Mouse (Mus musculus): ENCODE results near the gene Atg4a.
A peak's percentile ranks its signal among the peaks of the same experiment; 100 is the strongest.

The Atg4a gene

DNA sequence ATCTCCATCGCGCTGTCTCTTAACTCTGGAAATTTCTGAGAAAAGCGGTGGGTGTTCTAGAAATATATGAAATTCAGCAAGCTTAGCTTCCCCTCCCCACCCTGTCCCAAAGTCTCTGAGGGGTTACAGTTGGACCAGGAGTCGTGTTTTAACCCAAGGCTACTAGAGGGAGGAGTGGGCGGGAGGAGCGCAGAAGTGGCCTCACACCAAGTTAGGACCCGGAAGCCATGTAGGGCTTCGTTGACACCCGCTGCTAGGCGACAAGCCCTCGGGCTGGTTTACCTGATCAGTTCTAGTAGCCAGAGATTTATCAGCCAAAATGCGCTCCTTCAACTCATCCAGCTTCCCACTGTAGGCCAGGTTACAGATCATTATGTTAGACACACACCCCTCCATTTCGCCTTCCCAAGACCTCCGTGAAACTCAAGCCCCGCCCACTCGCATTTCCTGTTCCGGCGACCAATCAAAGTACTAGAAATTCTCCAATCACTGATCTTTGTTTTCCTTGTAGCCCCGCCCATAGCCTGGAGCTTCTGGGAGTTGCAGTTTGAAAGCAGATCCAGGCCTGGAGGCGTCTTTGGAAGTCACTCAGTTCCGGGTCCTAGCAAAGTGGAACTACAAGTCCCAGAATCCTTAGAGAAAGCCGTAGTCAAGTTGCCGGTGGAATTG is at the start of gene Atg4a, which contains the start of gene Psmd10:
Gene Atg4a (plus strand): TSS at position 636 of the 669 bp plus-strand sequence.
Gene Psmd10 (minus strand): TSS at position 457 of the 669 bp plus-strand sequence.
- peak; percentile 90 for DNase-seq (ENCODE audit: low spot score)

DNA sequence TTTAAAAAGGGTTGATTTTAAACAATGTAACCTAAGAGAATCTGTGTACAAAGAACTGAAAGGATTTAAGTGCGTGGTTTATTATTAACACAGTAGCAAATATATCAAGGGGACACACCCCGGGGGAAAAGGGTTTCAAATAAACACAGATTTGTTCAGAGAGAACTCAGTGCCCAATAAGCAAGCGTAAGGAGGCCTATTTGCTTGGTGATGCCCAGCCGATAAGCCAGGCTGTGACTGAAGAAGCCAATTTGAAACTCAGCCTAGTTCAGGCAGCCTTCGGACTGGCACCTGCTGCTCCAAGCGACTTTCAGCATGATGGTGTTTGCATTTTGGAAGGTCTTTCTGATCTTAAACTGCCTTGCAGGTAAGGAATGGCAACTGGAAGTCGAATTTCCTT is 49.3 kb upstream of the Atg4a start, which contains the start of gene Vsig1:
Gene Vsig1 (plus strand): TSS at position 249 of the 400 bp plus-strand sequence.
- DNase-seq (ENCODE audit: low spot score) = no peak

DNA sequence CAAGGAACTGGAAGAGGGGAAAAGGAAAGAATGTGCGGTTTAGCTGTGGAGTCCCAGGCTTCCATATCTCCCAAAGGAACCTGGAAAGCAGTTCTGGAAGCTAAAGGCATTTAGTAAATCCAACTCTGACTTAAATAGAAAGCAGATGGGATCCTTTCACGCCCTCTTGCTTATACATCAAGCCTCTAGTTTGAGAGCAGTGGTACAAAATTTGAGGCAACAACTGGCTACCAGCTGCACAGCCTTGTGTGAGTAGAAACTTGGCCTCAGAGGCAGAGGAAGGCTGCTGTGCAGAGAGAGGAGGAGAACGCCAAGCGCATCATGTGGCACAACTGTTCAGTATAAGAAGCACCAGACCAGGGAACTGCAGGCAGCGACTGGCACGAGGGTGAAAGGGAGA is 35.4 kb upstream of the Atg4a start:
- DNase-seq (ENCODE audit: low spot score) = no peak

DNA sequence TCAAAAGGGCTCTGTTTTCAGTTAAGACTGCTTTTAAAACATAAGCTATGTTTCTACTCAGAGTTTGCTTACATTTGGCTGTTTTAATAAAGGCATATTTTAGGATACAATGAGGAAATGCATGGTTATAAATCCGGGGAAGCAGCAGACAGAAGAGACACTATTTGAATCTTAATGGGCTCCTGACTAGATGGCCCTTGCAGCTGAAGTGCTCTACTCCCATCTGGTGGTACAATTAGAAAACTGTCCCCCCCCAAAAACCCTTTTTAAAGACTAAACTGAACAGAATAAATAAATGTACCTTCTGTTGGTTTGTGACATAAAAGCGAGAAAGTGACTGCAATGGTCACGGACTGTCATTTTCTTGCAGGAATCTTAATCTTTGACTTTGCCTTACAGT is 24.6 kb upstream of the Atg4a start:
- DNase-seq (ENCODE audit: low spot score) = no peak

DNA sequence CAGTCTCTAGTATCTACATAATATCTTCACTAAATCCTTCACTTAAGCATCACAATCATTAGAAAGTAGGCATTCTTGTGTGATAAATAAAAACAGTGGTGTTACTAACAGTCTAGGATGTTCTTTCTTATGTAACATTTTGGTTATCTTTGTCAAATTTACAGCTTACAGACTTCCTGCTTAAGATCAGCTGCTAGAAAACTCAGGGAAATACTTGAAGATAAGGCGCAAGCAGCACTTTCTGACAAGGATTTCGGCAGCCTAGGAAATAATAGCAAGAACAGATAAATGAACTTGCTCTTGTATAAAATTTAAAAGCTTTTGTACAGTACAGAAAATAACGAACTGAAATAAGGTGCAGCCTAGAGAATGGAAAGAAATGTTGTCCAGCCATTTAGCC is 23.4 kb upstream of the Atg4a start:
- DNase-seq (ENCODE audit: low spot score) = no peak

DNA sequence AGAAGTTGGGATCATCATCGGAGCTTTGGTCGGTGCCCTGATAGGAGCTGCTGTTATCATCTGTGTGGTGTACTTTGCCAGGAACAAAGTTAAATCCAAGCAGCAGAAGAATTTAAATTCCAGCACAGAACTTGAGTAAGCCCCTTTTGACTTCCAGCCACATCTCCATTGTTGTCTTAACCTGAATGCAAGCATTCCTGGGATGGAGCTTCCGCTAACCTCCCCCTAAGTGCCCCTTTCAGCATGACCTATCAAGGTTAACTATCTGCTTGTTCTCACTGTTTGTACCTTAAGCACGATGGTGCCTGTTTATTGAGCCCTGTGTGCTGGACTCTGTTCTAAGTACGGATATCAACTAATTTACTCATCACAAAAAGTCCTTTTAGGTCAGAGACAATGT is 20.4 kb upstream of the Atg4a start:
- no peak for DNase-seq (ENCODE audit: low spot score)

DNA sequence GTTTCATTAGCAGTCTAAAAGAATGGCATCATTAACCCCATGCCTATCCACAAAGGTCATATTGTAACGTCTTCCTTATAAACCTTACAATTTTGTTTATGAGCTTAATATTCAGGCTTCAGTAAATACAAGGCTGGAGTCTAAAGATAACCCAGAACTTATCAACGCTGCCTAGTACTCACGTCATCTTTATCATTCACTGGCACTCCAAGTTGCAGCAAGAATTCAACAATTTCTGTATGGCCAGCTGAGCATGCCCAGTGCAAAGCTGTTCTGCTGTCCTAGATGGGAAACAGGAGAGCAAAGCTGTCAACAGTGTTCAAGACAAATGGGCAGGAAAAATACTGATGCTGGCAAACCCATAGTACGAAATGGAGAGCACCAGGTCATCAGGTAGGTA is 3.1 kb upstream of the Atg4a start:
- no peak for DNase-seq (ENCODE audit: low spot score)

DNA sequence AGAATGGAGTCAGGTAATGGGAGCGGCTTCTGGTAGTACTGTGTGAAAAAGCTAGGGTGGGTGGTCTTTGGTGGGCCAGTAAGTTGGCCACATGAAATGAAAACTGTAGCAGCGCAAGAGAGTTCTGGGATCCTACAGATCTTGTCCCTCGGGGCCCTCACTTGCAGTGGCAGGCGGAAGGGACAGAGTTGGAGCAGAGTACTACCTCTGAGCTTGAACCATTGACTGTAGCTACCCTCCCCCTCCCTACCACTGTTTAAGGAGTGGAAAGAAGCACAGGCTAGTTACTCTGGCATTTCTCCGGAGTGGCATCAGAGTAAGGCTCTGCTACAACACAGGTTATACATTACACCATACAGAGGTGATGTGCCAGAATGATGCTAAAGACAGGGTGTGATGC is 252 bp downstream of the Atg4a start:
- DNase-seq (ENCODE audit: low spot score) = no peak

DNA sequence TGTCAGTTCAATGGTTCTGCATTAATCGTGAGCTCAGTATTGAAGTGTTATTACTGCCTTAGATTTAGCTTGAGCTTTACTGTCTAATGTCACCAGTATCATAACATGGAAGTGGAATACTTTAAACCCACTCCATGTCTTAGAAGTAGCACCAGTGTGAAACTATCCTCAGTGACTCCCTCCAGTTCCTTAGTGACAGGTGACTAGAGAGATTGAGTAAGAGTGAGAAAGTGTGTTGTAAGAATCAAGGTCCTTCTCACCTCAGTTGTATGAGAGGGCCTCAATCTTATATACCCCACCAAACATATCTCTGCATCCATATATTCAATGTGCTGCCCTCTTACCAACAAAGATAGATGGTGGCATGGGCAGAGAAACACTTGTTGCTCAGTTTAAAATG is 22.2 kb downstream of the Atg4a start:
- DNase-seq (ENCODE audit: low spot score) = no peak

DNA sequence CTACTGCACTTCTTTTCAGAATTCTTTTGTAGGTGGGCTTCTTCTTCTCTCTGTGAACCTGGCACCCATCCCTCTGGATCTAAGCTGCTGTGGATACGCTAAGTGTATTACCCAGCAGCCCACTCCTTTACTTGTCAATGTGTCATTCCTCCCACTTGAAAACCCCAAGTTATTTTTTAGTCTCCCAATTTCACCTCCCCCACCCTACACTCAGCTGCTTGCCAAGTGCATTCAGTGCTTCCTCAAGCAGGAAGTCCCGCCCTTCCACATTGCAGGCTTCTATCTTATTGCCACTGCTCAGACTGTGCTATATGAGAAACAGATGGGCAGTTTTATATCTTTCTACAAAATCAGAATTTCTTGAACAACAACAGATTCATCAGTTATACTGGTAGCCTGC is 22.8 kb downstream of the Atg4a start:
- DNase-seq (ENCODE audit: low spot score) = no peak

DNA sequence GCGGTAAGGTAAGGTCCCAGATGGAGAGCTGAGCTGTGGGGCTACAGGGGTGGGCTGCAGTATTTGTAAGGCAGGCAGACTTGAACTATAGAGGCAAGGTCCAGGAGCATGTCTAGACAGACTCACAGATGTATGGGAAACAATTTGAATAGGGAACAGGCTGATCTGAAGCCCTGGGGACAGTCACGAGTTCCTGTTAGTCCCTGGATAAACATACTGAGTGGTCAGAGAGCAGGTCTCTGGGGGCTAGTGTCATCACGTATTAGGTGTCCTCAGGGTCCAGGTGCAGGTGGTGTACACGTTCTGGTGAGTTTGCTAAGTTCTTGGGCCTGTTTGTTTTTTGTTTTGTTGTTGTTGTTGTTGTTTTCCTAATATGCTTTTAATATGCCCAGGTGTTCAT is 23.5 kb downstream of the Atg4a start:
- no peak for DNase-seq (ENCODE audit: low spot score)

DNA sequence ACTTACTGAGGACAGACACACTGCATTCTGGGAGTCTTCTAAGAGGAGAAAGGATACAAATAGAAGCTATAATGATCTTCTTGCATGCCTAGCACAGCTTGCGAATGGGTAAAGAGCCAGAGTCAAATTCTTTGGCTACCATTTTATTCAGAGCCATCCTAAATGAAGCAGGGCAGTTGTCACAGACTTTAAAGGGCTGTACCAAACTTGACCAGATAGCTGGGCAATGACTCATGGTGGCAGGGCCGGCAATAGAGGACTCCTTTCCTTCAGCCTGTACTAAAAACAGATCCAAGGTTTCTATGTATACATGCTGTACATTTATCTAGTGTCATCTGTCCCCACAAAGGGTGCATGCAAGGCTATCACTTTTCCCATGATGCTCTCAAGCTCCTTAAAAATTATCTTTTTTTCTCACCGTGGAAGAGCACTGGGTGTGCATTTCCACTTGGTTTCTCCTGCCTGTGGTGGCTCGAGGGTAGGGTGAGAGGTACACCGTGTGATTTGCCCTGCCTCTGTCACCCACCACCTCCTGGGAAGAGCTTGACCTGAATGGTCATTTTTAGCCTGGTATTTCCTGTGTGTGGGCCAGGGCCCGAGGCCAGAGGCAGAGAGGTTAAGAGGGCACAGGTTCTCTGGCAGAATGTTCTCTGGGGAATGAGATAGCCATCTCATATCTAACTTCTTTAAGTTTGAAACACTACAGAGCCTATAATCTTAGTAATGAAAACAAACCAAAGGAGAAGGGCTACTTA is 26.7 kb downstream of the Atg4a start:
- DNase-seq (ENCODE audit: low spot score) = peak; percentile 19

DNA sequence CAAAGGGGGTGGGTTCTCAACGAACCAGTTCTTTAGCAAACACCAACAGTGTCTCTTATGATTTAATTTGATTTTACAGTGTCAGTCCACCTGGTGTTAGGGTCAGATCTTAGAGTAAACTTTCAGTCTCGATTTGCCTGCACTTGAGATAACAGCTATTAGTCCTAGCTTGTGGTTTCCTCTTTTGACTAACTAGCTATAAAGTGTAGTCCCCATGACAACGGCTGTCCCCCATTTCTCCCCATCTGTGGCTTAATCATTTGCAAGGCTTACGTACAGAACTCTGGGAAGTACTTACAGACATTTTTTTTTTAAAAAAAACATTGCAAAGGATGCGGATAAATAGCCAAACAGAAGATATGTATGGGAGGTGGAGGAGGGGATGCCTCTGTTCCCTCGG is 28.1 kb downstream of the Atg4a start:
- DNase-seq (ENCODE audit: low spot score) = no peak

DNA sequence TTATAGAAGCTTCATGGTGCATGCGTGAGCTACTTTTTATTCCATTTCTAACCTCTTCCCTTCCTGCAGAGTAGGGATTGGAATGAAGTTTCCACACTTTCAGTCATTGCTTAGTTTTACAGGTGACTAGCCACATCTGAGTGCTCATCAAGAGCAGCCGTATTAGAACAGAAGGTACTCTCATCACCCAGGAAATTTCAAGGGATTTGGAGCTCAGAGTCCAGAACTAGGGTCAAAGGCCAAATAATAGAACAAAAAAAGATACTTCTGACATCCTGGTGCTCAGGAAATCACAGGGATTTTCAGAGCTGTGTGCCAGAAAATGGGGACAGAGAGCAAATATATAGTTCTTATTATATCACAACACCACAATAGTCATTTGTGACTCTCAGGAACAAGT is 28.5 kb downstream of the Atg4a start:
- no peak for DNase-seq (ENCODE audit: low spot score)

DNA sequence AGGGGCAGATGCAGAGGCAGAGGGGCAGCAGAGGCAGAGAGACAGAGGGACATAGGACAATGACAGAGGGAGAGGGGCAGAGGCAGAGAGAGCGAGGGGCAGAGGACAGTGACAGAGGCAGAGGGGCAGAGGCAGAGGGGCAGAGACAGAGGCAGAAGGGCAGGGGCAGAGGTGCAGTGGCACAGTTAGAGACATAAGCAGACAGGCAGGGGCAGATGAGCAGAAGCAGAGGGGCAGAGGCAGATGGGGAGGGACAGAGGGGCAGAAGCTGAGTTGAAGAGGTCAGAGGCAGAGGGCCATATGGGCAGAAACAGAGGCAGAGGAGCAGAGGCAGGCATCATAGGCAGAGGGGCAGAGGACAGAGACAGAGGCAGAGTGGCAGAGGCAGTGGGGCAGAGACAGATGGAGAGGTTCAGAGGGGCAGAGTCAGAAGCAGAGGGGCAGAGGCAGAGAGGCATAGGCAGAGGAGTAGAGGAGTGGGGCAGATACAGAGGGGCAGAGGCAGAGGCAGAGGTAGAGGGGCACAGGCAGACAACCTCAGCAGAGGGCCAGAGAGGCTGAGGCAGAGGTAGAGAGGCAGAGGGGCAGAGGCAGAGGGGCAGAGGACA is 40.3 kb downstream of the Atg4a start:
- no peak for DNase-seq (ENCODE audit: low spot score)

DNA sequence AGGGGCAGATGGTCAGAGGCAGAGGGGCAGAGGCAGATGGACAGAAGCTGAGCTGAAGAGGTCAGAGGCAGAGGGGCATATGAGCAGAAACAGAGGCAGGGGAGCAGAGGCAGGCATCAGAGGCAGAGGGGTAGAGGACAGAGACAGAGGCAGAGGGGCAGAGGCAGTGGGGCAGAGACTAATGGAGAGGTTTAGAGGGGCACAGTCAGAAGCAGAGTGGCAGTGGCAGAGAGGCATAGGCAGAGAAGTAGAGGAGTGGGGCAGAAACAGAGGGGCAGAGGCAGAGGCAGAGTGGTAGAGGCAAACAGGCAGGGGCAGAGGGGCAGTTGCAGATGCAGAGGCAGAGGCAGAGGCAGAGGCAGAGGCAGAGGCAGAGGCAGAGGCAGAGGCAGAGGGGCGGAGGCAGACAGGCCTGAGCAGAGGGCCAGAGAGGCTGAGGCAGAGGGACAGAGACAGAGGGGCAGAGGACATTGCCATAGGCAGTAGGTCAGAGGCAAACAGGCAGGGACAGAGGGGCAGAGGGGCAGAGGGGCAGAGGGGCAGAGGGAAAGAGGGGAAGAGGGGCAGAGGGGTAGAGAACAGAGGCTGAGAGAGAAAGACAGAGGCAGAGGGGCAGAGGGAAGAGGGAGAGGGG is 41.3 kb downstream of the Atg4a start:
- no peak for DNase-seq (ENCODE audit: low spot score)

DNA sequence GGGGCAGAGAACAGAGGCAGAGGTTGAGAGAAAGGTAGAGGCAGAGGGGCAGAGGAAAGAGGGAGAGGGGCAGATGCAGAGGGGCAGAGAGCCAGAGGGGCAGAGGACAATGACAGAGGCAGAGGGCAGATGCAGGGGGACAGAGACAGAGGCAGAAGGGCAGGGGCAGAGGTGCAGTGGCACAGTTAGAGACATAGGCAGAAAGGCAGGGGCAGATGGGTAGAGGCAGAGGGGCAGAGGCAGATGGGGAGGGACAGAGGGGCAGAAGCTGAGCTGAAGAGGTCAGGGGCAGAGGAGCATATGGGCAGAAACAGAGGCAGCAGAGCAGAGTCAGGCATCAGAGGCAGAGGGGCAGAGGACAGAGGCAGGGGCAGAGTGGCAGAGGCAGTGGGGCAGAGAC is 42.2 kb downstream of the Atg4a start:
- no peak for DNase-seq (ENCODE audit: low spot score)

DNA sequence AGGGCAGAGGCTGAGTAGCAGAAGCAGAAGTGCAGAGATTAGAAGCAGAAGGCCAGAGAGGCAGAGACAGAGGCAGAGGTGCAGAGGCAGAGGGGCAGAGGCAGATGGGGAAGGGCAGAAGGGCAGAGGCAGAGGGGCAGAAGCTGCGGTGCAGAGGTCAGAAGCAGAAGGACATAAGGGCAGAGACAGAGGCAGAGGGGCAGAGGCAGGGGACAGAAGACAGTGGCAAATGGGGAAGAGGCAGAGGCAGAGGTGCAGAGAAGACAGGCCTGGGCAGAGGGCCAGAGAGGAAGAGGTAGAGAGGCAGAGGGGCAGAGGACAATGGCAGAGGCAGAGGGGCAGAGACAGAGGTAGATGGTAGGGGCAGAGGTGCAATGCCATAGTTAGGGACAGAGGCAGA is 193.0 kb downstream of the Atg4a start:
- DNase-seq (ENCODE audit: low spot score) = no peak

DNA sequence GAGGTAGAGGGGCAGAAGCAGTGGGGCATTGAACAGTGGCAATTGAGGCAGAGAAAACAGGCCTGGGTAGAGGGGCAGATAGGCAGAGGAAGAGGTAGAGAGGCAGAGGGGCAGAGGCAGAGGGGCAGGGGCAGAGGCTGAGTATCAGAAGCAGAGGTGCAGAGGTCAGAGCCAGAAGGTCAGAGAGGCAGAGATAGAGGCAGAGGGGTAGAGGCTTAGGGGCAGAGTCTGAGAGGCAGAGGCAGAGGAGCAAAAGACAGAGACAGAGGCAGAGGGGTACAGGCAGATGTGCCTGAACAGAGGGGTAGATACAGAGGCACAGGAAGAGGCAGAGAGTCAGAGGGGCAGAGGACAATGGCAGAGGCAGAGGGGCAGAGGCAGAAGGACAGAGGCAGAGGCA is 193.6 kb downstream of the Atg4a start:
- no peak for DNase-seq (ENCODE audit: low spot score)

DNA sequence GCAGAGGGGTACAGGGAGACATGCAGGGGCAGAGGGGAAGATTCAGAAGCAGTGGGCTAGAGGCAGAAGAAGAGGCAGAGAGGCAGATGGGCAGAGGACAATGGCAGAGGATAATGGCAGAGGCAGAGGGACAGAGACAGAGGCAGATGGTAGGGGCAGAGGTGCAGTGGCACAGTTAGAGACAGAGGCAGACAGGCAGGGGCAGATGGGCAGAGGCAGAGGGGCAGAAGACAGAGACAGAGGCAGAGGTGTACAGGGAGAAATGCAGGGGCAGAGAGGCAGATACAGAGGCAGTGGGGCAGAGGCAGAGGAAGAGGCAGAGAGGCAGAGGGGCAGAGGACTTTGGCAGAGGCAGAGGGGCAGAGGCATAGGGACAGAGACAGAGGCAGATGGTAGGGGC is 194.5 kb downstream of the Atg4a start:
- DNase-seq (ENCODE audit: low spot score) = no peak

DNA sequence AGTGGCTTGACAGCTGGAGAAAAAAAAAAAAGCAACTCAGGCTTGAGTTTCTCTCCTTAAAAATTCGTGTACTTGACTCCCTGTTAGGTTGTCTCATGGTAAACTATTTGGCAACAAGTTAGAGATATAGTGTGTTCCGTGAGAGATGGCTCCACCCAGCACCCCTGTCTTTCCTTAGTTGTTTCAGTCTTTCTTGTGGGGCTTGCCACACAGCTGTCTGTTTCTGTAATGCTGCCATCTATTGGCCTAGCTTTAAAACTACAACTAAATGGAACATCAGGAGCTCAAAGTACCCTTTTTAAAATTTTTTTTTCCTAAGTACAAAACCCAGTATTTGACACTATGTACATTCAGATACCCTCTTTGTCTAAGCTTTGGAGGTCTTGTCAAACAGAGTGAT is 200.0 kb downstream of the Atg4a start:
- peak; percentile 28 for DNase-seq (ENCODE audit: low spot score)

DNA sequence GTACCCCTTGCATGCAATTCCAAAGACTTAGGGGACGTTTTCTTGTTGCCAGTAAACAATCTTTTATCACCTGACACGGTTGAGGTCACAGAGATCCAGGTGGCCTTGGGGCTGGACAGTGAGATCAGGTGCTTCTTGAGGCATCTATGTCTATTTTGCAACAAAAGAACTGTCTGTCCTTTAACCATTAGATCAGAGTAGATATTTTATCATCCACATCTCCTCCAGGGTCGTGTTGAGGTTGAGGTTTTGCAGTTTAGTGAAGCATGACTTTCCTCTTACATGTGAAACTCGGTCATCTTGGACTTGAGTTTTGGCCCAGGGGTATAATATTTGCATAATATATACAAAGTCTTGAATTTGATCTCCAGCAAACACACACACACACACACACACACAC is 200.9 kb downstream of the Atg4a start:
- DNase-seq (ENCODE audit: low spot score) = no peak

DNA sequence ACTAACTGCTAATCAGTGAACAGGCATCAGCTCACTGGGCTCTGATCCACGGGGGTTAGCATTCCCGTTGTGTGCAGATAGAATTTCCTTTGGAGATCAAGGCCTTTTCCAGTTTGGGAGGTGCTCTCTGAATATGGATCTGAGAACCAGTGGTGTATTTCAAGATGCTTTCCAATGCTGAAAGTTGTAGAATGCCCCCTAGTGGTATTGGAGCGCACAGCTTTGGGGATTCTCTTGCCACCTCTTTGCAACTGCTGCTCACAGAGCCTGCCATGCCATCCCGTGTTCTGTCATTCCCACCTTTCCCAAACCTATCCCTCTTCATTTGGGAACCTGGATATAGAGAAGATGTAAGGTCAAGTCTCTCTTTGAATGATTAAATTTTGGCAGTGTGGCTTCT is 201.5 kb downstream of the Atg4a start:
- peak; percentile 44 for DNase-seq (ENCODE audit: low spot score)

Data from embryo, embryonic 10 days (tissue).